ENCODE assay signal across 11 mouse cellular contexts in genomic region chr10:78054633-78055565, GRCm38 (mm10). TPM values are rescaled to one million over a fixed set of nuclear protein-coding genes. Genes with fewer than 3 reads are reported as not detected.
DNase-seq lines count a peak whose midpoint lies in the region; ATAC-seq and TF ChIP-seq lines count a peak whose summit lies in the region.
"Had no signal": no experiment of that assay in that cellular context is flagged by ENCODE, and none has a peak within 500 bp of the region (broad histone marks: within the 10 kb centered on the region; RNA-seq: fewer than 3 reads in every experiment).

No protein-coding gene starts in this region.

- no peaks in the 10 kb centered on the region for H3K4me1 ChIP-seq in stomach, postnatal 0 days (replicated peaks; ENCODE audit: control insufficient read depth, insufficient read depth)
- H3K4me1 ChIP-seq: midbrain, embryonic 13.5 days had no signal

- H3K9ac ChIP-seq in stomach, postnatal 0 days (ENCODE audit: low read length), result no peak overlapping the region
- H3K9ac ChIP-seq: midbrain, embryonic 13.5 days had no signal

- ATAC-seq in common myeloid progenitor, adult 5-6 weeks (replicated peaks; ENCODE audit: low read depth, poor library complexity, severe bottlenecking), result peak; percentile 75
- peak; percentile 28; the same call in 1 of the 2 replicates for ATAC-seq in stomach, postnatal 0 days (ENCODE audit: low FRiP score, low TSS enrichment)
- ATAC-seq: midbrain, embryonic 13.5 days had no signal

- H3K9me3 ChIP-seq in stomach, postnatal 0 days (ENCODE audit: control insufficient read depth, low read length), result no peaks in the 10 kb centered on the region
- H3K9me3 ChIP-seq: midbrain, embryonic 13.5 days had no signal

- no peak overlapping the region for H3K4me3 ChIP-seq in stomach, postnatal 0 days (ENCODE audit: low read depth, low read length)
- H3K4me3 ChIP-seq: midbrain, embryonic 13.5 days had no signal

- TF ChIP-seq EP300 in stomach, postnatal 0 days (optimal IDR thresholded peaks at IDR 0.05), result no peak

- H3K36me3 ChIP-seq in stomach, postnatal 0 days (ENCODE audit: control insufficient read depth, insufficient read depth, low read length), result no peaks in the 10 kb centered on the region
- H3K36me3 ChIP-seq: midbrain, embryonic 13.5 days had no signal

- H3K4me2 ChIP-seq in stomach, postnatal 0 days (replicated peaks; ENCODE audit: low read depth), result no peak overlapping the region
- H3K4me2 ChIP-seq: midbrain, embryonic 13.5 days had no signal

- no peaks in the 10 kb centered on the region for H3K27me3 ChIP-seq in stomach, postnatal 0 days (ENCODE audit: control insufficient read depth, insufficient read depth, low read length)
- H3K27me3 ChIP-seq: midbrain, embryonic 13.5 days had no signal

- no peak for TF ChIP-seq CTCF in stomach, postnatal 0 days (IDR thresholded peaks at IDR 0.05; ENCODE audit: low read depth)

- DNase-seq in urinary bladder, postnatal 14 days (ENCODE audit: low spot score), result peak; percentile 49
- no peak for DNase-seq in urinary bladder, adult 2 months (ENCODE audit: low spot score)
- peak; percentile 50 to 65 for DNase-seq in lung, adult 18-20 months
- DNase-seq in stomach, postnatal 0 days (ENCODE audit: low spot score), result no peak
- DNase-seq in layer of hippocampus, adult 9-10 months (ENCODE audit: low spot score), result no peak
- DNase-seq in spleen, postnatal 4 days (ENCODE audit: low spot score in 2 of 2), result no peak
- DNase-seq in layer of hippocampus, adult 9-11 months, result no peak
- DNase-seq: right cerebral cortex, postnatal 14 days had no signal

- H3K27ac ChIP-seq in stomach, postnatal 0 days (replicated peaks), result no peak overlapping the region
- H3K27ac ChIP-seq: midbrain, embryonic 13.5 days had no signal

- WGBS in stomach, postnatal 0 days, result 55% methylated on average over 19 of the region's 19 CpGs

RNA-seq across cellular contexts. Expression of gene Aire, which starts 11.5 kb away (rescaled TPM):
- polyA plus RNA-seq in urinary bladder, adult 2 months (2012; rRNA removed), result 1.0 and 1.7 TPM in 2 replicates
- total RNA-seq in common myeloid progenitor, adult 5-6 weeks (2017), result not detected in 2 replicates
- polyA plus RNA-seq in stomach, postnatal 0 days (2015; fragmentation: Nextera tagmentation; extraction: Ambion mirVana), result 0.10 and 0.11 TPM in 2 replicates
- total RNA-seq: adrenal gland, adult 18-20 months had no signal

RNA-seq across cellular contexts. Expression of gene Dnmt3l, which starts 13.2 kb away (rescaled TPM):
- 43.8 and 60.7 TPM in 2 replicates for polyA plus RNA-seq in urinary bladder, adult 2 months (2012; rRNA removed)
- 0.87 TPM in 1 of 2 replicates, not detected in the other for total RNA-seq in common myeloid progenitor, adult 5-6 weeks (2017)
- polyA plus RNA-seq in stomach, postnatal 0 days (2015; fragmentation: Nextera tagmentation; extraction: Ambion mirVana), result 0.65 and 1.1 TPM in 2 replicates
- polyA plus RNA-seq: midbrain, embryonic 13.5 days had no signal

RNA-seq across cellular contexts. Expression of gene Icosl, which starts 14.2 kb away (rescaled TPM):
- polyA plus RNA-seq in urinary bladder, adult 2 months (2012; rRNA removed), result 42.6 and 42.8 TPM in 2 replicates
- total RNA-seq in common myeloid progenitor, adult 5-6 weeks (2017), result 0.73 and 1.0 TPM in 2 replicates
- polyA plus RNA-seq in stomach, postnatal 0 days (2015; fragmentation: Nextera tagmentation; extraction: Ambion mirVana), result 4.8 and 5.6 TPM in 2 replicates

RNA-seq across cellular contexts. Expression of gene Pfkl, which starts 45.0 kb away (rescaled TPM):
- 53.7 and 55.3 TPM in 2 replicates for polyA plus RNA-seq in urinary bladder, adult 2 months (2012; rRNA removed)
- 42.8 and 43.8 TPM in 2 replicates for total RNA-seq in common myeloid progenitor, adult 5-6 weeks (2017)
- polyA plus RNA-seq in stomach, postnatal 0 days (2015; fragmentation: Nextera tagmentation; extraction: Ambion mirVana), result 82.4 and 86.1 TPM in 2 replicates

Comparison
In these comparisons a context has a peak if more than half of its experiments do, and no peak if none do; other contexts are left out.
1. DNase-seq: peak in urinary bladder, postnatal 14 days (single experiment) and lung, adult 18-20 months (2 of 2); none in urinary bladder, adult 2 months (single experiment), stomach, postnatal 0 days (single experiment), layer of hippocampus, adult 9-10 months (single experiment), spleen, postnatal 4 days (0 of 2) and layer of hippocampus, adult 9-11 months (single experiment).
2. RNA of gene Dnmt3l, which starts 13.2 kb away (polyA plus RNA-seq): 43.8 to 60.7 TPM in urinary bladder, adult 2 months; 0.65 to 1.1 TPM in stomach, postnatal 0 days; every median in the first group is over 10 times any median in the second.